Mouse (Mus musculus): ENCODE results near the gene S100a11. TPM values are rescaled to one million over a fixed set of nuclear protein-coding genes. Genes with fewer than 3 reads are reported as not detected.

The S100a11 gene
- polyA plus RNA-seq, 1 experiment from 2014 or later, result 881 TPM

- 29% methylated on average over 30 of the region's 30 CpGs for WGBS
- Histone ChIP-seq H3K4me2 (peak overlapping the region; percentile 55), H3K27ac (replicated peaks) (no peak overlapping the region), H3K9ac (no peak overlapping the region), H3K4me1 (no peaks in the 10 kb centered on the region), H3K4me3 (peak overlapping the region; percentile 18), H3K9me3 (0 out of 2 replicates have a peak, but pooled peaks cover 4% of the 10 kb centered on the region), H3K27me3 (replicated peaks) (no peaks in the 10 kb centered on the region), H3K36me3 (no peaks in the 10 kb centered on the region)
- no peak for ATAC-seq (ENCODE audit: extremely low read depth, insufficient number of reproducible peaks, low FRiP score, low TSS enrichment)
These were observed 14.1 kb upstream of the S100a11 start for GRCm38 (mm10) chr3:93505960-93506863.

GRCm38 (mm10) chr3:93506881-93507325, 13.4 kb upstream of the S100a11 start:
- H3K4me3 ChIP-seq, result no peak overlapping the region
- ATAC-seq (ENCODE audit: extremely low read depth, insufficient number of reproducible peaks, low FRiP score, low TSS enrichment), result no peak
- no peak overlapping the region for H3K9ac ChIP-seq
- WGBS, result 70% methylated on average over 5 of the region's 5 CpGs
- H3K36me3 ChIP-seq, result no peaks in the 10 kb centered on the region
- no peaks in the 10 kb centered on the region for H3K4me1 ChIP-seq
- H3K9me3 ChIP-seq, result 0 out of 2 replicates have a peak, but pooled peaks cover 4% of the 10 kb centered on the region
- no peak overlapping the region for H3K27ac ChIP-seq (replicated peaks)
- 0 out of 2 replicates have a peak overlapping the region, but pooled peaks have one; percentile 55 for H3K4me2 ChIP-seq
- no peaks in the 10 kb centered on the region for H3K27me3 ChIP-seq (replicated peaks)

- H3K36me3 ChIP-seq, result no peaks in the 10 kb centered on the region
- no peaks in the 10 kb centered on the region for H3K4me1 ChIP-seq
- no peak overlapping the region for H3K4me2 ChIP-seq
- H3K9me3 ChIP-seq, result no peaks in the 10 kb centered on the region
- ATAC-seq (ENCODE audit: extremely low read depth, insufficient number of reproducible peaks, low FRiP score, low TSS enrichment), result no peak
- H3K27ac ChIP-seq (replicated peaks), result no peak overlapping the region
- H3K9ac ChIP-seq, result no peak overlapping the region
- WGBS, result 50% methylated on average over 1 of the region's 1 CpGs
- no peaks in the 10 kb centered on the region for H3K27me3 ChIP-seq (replicated peaks)
- no peak overlapping the region for H3K4me3 ChIP-seq
These were observed 11.0 kb upstream of the S100a11 start for GRCm38 (mm10) chr3:93509301-93509700.

- H3K9ac ChIP-seq, result no peak overlapping the region
- H3K4me1 ChIP-seq, result no peaks in the 10 kb centered on the region
- H3K9me3 ChIP-seq, result no peaks in the 10 kb centered on the region
- H3K36me3 ChIP-seq, result no peaks in the 10 kb centered on the region
- H3K4me2 ChIP-seq, result no peak overlapping the region
- H3K4me3 ChIP-seq, result no peak overlapping the region
- no peak for ATAC-seq (ENCODE audit: extremely low read depth, insufficient number of reproducible peaks, low FRiP score, low TSS enrichment)
- H3K27me3 ChIP-seq (replicated peaks), result no peaks in the 10 kb centered on the region
- WGBS, result 68% methylated on average over 1 of the region's 1 CpGs
- H3K27ac ChIP-seq (replicated peaks), result no peak overlapping the region
These were observed 9.3 kb upstream of the S100a11 start for GRCm38 (mm10) chr3:93511036-93511435.

GRCm38 (mm10) chr3:93511801-93512200, 8.5 kb upstream of the S100a11 start:
- H3K4me1 ChIP-seq, result no peaks in the 10 kb centered on the region
- H3K36me3 ChIP-seq, result no peaks in the 10 kb centered on the region
- no peak overlapping the region for H3K27ac ChIP-seq (replicated peaks)
- no peak for ATAC-seq (ENCODE audit: extremely low read depth, insufficient number of reproducible peaks, low FRiP score, low TSS enrichment)
- no peak overlapping the region for H3K4me3 ChIP-seq
- WGBS, result 85% methylated on average over 1 of the region's 1 CpGs
- no peaks in the 10 kb centered on the region for H3K9me3 ChIP-seq
- no peaks in the 10 kb centered on the region for H3K27me3 ChIP-seq (replicated peaks)
- H3K4me2 ChIP-seq, result no peak overlapping the region
- no peak overlapping the region for H3K9ac ChIP-seq

GRCm38 (mm10) chr3:93512386-93513101, 7.7 kb upstream of the S100a11 start:
- no peaks in the 10 kb centered on the region for H3K9me3 ChIP-seq
- no peaks in the 10 kb centered on the region for H3K27me3 ChIP-seq (replicated peaks)
- H3K36me3 ChIP-seq, result no peaks in the 10 kb centered on the region
- H3K4me3 ChIP-seq, result no peak overlapping the region
- H3K4me1 ChIP-seq, result no peaks in the 10 kb centered on the region
- no peak overlapping the region for H3K9ac ChIP-seq
- ATAC-seq (ENCODE audit: extremely low read depth, insufficient number of reproducible peaks, low FRiP score, low TSS enrichment), result no peak
- WGBS, result 74% methylated on average over 7 of the region's 7 CpGs
- H3K27ac ChIP-seq (replicated peaks), result no peak overlapping the region
- H3K4me2 ChIP-seq, result no peak overlapping the region

- 88% methylated on average over 3 of the region's 3 CpGs for WGBS
- Histone ChIP-seq H3K4me3 (no peak overlapping the region), H3K36me3 (no peaks in the 10 kb centered on the region), H3K4me1 (no peaks in the 10 kb centered on the region), H3K27me3 (replicated peaks) (no peaks in the 10 kb centered on the region), H3K9me3 (no peaks in the 10 kb centered on the region), H3K27ac (replicated peaks) (no peak overlapping the region), H3K9ac (no peak overlapping the region), H3K4me2 (no peak overlapping the region)
- ATAC-seq (ENCODE audit: extremely low read depth, insufficient number of reproducible peaks, low FRiP score, low TSS enrichment), result no peak
These were observed 5.7 kb upstream of the S100a11 start for GRCm38 (mm10) chr3:93514628-93515027.

GRCm38 (mm10) chr3:93517343-93517742, 2.9 kb upstream of the S100a11 start:
- H3K27ac ChIP-seq (replicated peaks), result no peak overlapping the region
- no peak overlapping the region for H3K9ac ChIP-seq
- peaks cover 12% of the 10 kb centered on the region for H3K4me1 ChIP-seq
- no peaks in the 10 kb centered on the region for H3K9me3 ChIP-seq
- ATAC-seq (ENCODE audit: extremely low read depth, insufficient number of reproducible peaks, low FRiP score, low TSS enrichment), result no peak
- no peak overlapping the region for H3K4me3 ChIP-seq
- H3K27me3 ChIP-seq (replicated peaks), result no peaks in the 10 kb centered on the region
- H3K36me3 ChIP-seq, result no peaks in the 10 kb centered on the region
- 52% methylated on average over 2 of the region's 2 CpGs for WGBS
- no peak overlapping the region for H3K4me2 ChIP-seq

- peak overlapping the region; percentile 71 for H3K4me3 ChIP-seq
- H3K27me3 ChIP-seq (replicated peaks), result no peaks in the 10 kb centered on the region
- H3K4me1 ChIP-seq, result peaks cover 30% of the 10 kb centered on the region
- peaks cover 10% of the 10 kb centered on the region for H3K36me3 ChIP-seq
- H3K9me3 ChIP-seq, result no peaks in the 10 kb centered on the region
- H3K9ac ChIP-seq, result peak overlapping the region; percentile 91
- H3K27ac ChIP-seq (replicated peaks), result peak overlapping the region; percentile 87; the same call in 1 of the 2 replicates
- H3K4me2 ChIP-seq, result peak overlapping the region; percentile 72
- ATAC-seq (ENCODE audit: extremely low read depth, insufficient number of reproducible peaks, low FRiP score, low TSS enrichment), result no peak
- WGBS, result 54% methylated on average over 5 of the region's 5 CpGs
These were observed 395 bp upstream of the S100a11 start for GRCm38 (mm10) chr3:93519856-93520329.

GRCm38 (mm10) chr3:93521462-93522057, 1.3 kb downstream of the S100a11 start:
- ATAC-seq (ENCODE audit: extremely low read depth, insufficient number of reproducible peaks, low FRiP score, low TSS enrichment), result no peak
- Histone ChIP-seq H3K27me3 (replicated peaks) (no peaks in the 10 kb centered on the region), H3K9ac (peak overlapping the region; percentile 91), H3K27ac (replicated peaks) (0 out of 2 replicates have a peak overlapping the region, but pooled peaks have one; percentile 87), H3K9me3 (no peaks in the 10 kb centered on the region), H3K4me2 (peak overlapping the region; percentile 72), H3K4me1 (peaks cover 30% of the 10 kb centered on the region), H3K4me3 (peak overlapping the region; percentile 71), H3K36me3 (peaks cover 25% of the 10 kb centered on the region)
- WGBS, result 79% methylated on average over 8 of the region's 8 CpGs

GRCm38 (mm10) chr3:93522611-93523010, 2.3 kb downstream of the S100a11 start:
- Histone ChIP-seq H3K27ac (replicated peaks) (0 out of 2 replicates have a peak overlapping the region, but pooled peaks have one; percentile 9), H3K4me2 (peak overlapping the region; percentile 48), H3K4me1 (peaks cover 30% of the 10 kb centered on the region), H3K36me3 (peaks cover 35% of the 10 kb centered on the region), H3K27me3 (replicated peaks) (no peaks in the 10 kb centered on the region), H3K9me3 (no peaks in the 10 kb centered on the region), H3K9ac (no peak overlapping the region), H3K4me3 (peak overlapping the region; percentile 29)
- 27% methylated on average over 7 of the region's 7 CpGs for WGBS
- no peak for ATAC-seq (ENCODE audit: extremely low read depth, insufficient number of reproducible peaks, low FRiP score, low TSS enrichment)
